Mouse (Mus musculus) erythroblast, embryonic 14.5 days (primary cell): ENCODE results near the gene Rad51b. TPM values are rescaled to one million over a fixed set of nuclear protein-coding genes. Genes with fewer than 3 reads are reported as not detected.

ENCODE experiments used
- H3K27me3 ChIP-seq: 2 replicates; pipeline ENCODE4 v1.6.1; 2012; ENCODE audit warnings: inconsistent platforms; ENCODE audit not compliant: control insufficient read depth
- H3K36me3 ChIP-seq: 2 replicates; pipeline ENCODE4 v1.6.1; 2012; ENCODE audit warnings: mild to moderate bottlenecking, inconsistent platforms; ENCODE audit not compliant: control insufficient read depth
- H3K4me1 ChIP-seq: 2 replicates; pipeline ENCODE4 v1.6.1; 2012; ENCODE audit warnings: inconsistent platforms; ENCODE audit not compliant: control insufficient read depth
- H3K4me3 ChIP-seq: replicated peaks from 2 replicates; pipeline ENCODE3; 2012; ENCODE audit warnings: moderate library complexity, mild to moderate bottlenecking, inconsistent platforms
- H3K9me3 ChIP-seq: 2 replicates; pipeline ENCODE4 v1.6.1; 2012; ENCODE audit warnings: low read length, inconsistent platforms, mixed read lengths; ENCODE audit not compliant: control insufficient read depth
- GATA1 ChIP-seq: IDR thresholded peaks from 2 replicates; pipeline ENCODE4 v1.6.1; 2012; ENCODE audit warnings: low read length, inconsistent platforms, mixed read lengths
- TAL1 ChIP-seq: IDR thresholded peaks from 3 replicates; pipeline ENCODE4 v1.6.1; 2012; ENCODE audit warnings: low read length, inconsistent platforms, mixed read lengths
- polyA plus RNA-seq: library from polyadenylated mRNA; stranded (reverse); fragments of >175 nt; gene quantifications from 2 replicates; pipeline ENCODE4 v1.2.3, GENCODE M21; 2012

The Rad51b gene
- polyA plus RNA-seq, 1 experiment, result 0.06 TPM

DNA sequence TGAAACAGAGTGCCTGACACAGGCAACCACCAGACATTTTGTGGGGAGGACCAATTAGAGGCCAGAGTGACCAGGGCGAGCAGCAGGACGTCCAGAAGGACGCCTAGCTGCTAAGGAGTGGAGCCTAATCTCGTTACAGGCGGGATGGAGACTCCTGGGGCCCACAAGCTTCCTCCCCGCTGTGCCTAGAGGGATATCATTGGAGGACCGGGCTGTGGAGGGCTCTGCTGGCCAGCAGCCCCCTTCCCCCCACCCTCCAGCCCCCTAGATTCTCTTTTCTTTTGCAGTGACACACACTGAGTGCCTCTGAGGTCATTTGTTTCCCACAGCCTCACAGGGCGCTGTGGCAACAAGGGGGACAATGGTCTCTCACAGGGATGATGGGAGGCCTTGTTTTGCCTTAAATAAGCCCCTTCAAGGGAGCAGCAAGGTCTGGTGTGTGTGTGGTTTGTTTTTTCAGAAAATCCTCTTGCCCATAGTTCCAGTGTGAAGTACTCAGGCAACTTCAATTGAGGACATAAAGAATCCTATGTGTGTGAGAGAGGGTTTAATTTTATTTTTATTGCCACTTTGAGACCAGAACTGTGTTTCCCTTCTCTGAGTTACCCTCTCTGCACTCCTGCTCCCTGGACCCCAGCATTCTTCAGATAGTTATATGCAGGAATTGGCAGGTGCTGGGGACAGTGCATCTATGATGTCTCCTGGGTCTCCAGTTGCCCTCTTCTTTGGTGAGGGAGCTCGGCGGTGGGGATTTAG lies 422.2 kb downstream of the Rad51b start:
- Histone ChIP-seq H3K36me3 (no peaks in the 10 kb centered on the region), H3K4me3 (no peak overlapping the region), H3K9me3 (no peaks in the 10 kb centered on the region), H3K4me1 (no peaks in the 10 kb centered on the region), H3K27me3 (no peaks in the 10 kb centered on the region)
- TF ChIP-seq TAL1 (no peak), GATA1 (no peak)

DNA sequence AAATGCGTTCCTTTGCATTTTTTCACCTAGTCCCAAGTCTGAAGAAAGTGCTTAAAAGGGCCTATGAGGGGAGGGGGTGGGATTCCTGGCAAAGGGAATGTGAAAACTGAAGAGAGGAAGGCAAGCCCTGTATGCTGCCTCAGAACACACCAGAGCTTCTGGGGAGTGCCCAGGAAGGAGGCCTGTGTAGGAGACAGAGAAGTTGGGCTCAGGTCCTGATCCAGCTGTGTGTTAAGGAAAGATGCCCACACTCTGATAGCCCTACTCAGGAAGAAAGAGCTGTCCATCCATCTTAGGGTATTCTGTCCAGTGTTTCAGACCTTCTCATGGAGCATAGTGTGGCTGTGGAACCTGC lies 422.7 kb downstream of the Rad51b start:
- no peak for TF ChIP-seq GATA1
- TF ChIP-seq TAL1, result no peak
- no peaks in the 10 kb centered on the region for H3K9me3 ChIP-seq
- H3K27me3 ChIP-seq, result no peaks in the 10 kb centered on the region
- no peak overlapping the region for H3K4me3 ChIP-seq
- H3K36me3 ChIP-seq, result no peaks in the 10 kb centered on the region
- H3K4me1 ChIP-seq, result no peaks in the 10 kb centered on the region

DNA sequence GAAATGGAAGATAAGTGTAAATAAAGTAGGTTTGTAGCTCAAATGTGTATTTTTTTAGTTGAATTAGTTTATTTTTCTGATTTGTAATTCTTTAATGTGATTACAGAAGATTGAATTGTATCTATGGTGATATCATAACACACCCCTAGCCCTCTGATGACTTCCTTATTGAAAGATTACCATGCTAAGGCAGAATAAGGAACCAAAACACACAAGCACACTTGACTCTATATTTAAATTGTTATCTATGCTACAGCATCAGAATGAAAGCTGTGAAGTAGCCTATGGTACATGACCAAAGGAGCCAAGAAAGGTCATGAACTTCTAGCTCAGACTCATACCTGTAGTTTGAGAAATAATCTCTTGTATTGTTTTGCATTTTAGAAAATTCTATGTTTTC lies 427.8 kb downstream of the Rad51b start:
- Histone ChIP-seq H3K4me1 (no peaks in the 10 kb centered on the region), H3K4me3 (no peak overlapping the region), H3K9me3 (peaks cover 5% of the 10 kb centered on the region), H3K36me3 (no peaks in the 10 kb centered on the region), H3K27me3 (no peaks in the 10 kb centered on the region)
- TF ChIP-seq TAL1 (no peak), GATA1 (no peak)

DNA sequence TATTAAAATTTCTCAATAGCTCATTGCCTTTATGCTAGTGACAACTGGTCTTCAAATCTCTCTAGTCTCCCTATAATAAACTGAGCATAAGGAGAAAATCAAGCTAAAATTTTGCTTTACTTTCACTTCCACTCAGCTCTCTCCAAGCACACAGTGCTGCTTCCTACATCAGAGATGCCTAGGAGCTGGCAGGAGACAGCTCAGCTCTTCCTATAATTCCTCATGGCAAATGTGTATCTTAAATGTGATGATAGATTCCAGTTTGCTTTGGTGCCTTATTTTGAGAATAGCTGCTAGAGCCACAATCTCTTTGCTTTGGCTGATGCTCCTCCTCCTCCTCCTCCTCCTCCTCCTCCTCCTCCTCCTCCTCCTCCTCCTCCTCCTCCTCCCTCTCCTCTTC lies 428.6 kb downstream of the Rad51b start:
- no peak for TF ChIP-seq TAL1
- Histone ChIP-seq H3K4me3 (no peak overlapping the region), H3K9me3 (peaks cover 5% of the 10 kb centered on the region), H3K4me1 (no peaks in the 10 kb centered on the region), H3K27me3 (no peaks in the 10 kb centered on the region), H3K36me3 (no peaks in the 10 kb centered on the region)

DNA sequence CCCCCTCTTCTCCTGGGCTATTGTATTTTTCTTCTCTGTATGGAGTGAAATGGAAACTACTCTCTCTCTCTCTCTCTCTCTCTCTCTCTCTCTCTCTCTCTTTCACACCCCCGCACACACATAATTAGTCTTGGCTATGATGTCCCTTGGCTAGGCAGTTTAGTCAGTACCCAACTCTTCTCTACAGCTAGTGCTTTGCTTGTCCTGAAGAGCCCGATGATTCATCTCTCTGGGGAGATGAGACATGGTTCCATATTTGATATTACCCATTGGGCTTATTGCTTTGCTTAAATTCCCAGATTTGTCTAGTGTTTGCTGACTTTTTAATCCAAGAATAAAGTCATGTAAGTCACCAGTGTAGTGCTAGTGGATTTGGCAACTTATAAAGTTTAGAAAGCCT lies 429.0 kb downstream of the Rad51b start:
- Histone ChIP-seq H3K9me3 (peaks cover 5% of the 10 kb centered on the region), H3K27me3 (no peaks in the 10 kb centered on the region), H3K36me3 (no peaks in the 10 kb centered on the region), H3K4me3 (no peak overlapping the region), H3K4me1 (no peaks in the 10 kb centered on the region)
- TF ChIP-seq GATA1 (no peak), TAL1 (no peak)

DNA sequence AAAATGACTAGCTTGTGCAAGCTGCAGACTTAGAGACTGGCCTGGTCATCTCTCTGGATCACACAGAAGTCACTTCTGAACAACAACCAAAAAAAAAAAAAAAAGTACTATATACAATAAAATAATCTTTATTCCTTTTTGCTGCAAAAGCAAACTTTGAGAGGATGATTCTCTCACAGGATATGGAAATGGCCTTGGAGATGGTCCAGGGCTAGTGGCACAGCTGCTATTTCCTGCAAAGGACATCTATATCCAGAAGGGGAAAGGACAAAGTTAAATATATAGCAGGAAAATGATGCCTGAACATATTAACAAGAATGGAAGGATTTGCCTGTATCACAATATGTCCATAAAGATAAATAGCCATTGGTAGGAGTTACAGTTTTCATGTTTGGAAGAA lies 429.9 kb downstream of the Rad51b start:
- H3K4me3 ChIP-seq, result no peak overlapping the region
- no peaks in the 10 kb centered on the region for H3K4me1 ChIP-seq
- no peaks in the 10 kb centered on the region for H3K27me3 ChIP-seq
- no peaks in the 10 kb centered on the region for H3K36me3 ChIP-seq
- TF ChIP-seq GATA1, result no peak
- no peak for TF ChIP-seq TAL1
- H3K9me3 ChIP-seq, result peaks cover 5% of the 10 kb centered on the region

DNA sequence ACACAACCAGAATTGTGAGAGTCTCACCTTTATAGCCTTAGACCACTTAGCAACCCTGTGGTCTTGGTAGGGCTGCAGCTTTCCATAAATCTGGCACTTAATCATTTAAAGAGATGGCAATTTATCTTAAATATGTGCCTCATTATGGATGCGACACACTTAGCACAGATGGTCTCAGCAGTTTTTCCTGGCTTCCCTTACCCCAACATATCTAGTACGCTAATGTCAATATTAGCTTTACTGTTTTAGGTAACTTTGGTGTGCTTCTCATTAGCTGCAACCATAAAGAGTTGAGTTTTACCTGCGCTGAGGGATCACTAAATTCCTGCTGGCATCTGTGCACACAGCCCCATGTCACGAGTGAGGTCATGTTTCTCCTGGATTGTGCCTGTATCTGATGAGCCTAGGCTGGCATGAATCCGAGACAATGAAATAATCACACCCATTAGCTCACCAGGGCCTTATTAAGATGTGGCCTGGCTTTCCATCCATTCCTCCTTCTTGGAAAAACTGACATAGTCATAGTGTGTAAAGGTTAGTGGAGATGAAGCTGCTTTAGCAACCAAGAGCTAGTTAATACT lies 432.9 kb downstream of the Rad51b start:
- Histone ChIP-seq H3K9me3 (peaks cover 5% of the 10 kb centered on the region), H3K4me3 (no peak overlapping the region), H3K4me1 (peaks cover 6% of the 10 kb centered on the region), H3K27me3 (no peaks in the 10 kb centered on the region), H3K36me3 (no peaks in the 10 kb centered on the region)
- TF ChIP-seq GATA1 (no peak), TAL1 (no peak)

DNA sequence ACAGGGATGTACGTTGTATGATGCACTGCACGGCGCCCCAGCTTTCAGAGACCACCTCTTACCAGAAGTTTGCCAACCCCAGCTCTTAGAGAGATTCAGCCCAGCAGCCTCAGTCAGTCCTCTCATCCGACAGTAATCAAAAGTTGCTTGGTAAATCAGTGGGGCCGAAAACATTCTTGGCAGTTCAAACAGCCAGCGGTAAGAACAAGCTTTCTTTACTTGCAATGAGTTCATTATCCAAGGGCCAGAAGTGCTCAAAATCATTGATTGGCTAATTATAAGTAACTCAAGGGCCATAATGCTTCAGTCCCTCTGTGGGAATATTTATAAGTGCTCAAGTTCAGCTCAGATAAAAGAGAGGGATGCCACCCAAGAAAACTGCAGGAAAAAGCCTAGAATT lies 434.8 kb downstream of the Rad51b start:
- no peak for TF ChIP-seq TAL1
- no peak for TF ChIP-seq GATA1
- H3K36me3 ChIP-seq, result no peaks in the 10 kb centered on the region
- H3K4me3 ChIP-seq, result no peak overlapping the region
- peaks cover 6% of the 10 kb centered on the region for H3K4me1 ChIP-seq
- no peaks in the 10 kb centered on the region for H3K27me3 ChIP-seq
- H3K9me3 ChIP-seq, result peaks cover 5% of the 10 kb centered on the region

DNA sequence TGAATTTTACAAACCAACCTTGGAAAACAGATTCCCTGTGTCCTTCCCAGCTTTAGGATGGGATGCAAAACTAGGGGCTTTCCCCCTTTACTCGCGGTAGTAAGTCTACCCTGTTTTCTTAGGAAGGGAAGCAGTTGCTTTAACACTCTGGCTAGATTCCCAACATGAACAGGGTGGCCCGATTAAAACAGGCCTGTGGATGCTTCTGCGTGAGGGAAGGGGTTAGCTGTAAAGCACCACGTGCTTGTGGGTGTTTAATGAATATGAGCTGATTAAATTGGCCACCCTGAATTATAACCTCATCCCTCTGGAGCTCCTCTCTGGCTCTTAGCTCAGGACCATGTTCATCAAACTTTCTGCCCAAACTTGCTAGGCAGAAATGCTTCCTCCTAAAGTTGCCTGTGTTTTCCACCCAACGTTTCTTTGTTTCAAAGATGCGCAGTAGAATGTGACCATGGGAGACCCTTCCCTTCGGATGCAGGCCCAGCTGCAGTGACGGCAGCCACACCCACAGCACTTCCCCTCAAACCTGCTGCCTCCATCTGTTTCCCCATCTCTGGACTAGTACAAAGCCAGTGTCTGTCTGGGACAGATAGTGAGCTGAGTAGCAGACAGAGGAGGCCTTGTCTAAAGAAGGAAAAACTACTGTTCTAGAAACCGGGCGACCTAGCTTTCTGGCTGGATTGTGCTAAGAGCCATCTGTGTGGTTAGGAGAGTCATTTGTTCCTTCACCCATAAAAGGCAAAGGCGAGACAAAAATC lies 435.5 kb downstream of the Rad51b start:
- Histone ChIP-seq H3K4me1 (peaks cover 6% of the 10 kb centered on the region), H3K9me3 (peaks cover 5% of the 10 kb centered on the region), H3K27me3 (no peaks in the 10 kb centered on the region), H3K4me3 (no peak overlapping the region), H3K36me3 (no peaks in the 10 kb centered on the region)
- TF ChIP-seq GATA1 (no peak), TAL1 (no peak)
